In genomic region chr12:31700623-31701347, GRCm38 (mm10) we compare ENCODE assay signal across 27 mouse cellular contexts. TPM values are rescaled to one million over a fixed set of nuclear protein-coding genes. Genes with fewer than 3 reads are reported as not detected.
DNase-seq lines count a peak whose midpoint lies in the region; ATAC-seq lines count a peak whose summit lies in the region.
"Had no signal": no experiment of that assay in that cellular context is flagged by ENCODE, and none has a peak within 500 bp of the region (broad histone marks: within the 10 kb centered on the region; RNA-seq: fewer than 3 reads in every experiment).

No protein-coding gene starts in this region.

- no peaks in the 10 kb centered on the region for H3K27me3 ChIP-seq in embryonic facial prominence, embryonic 14.5 days (replicated peaks; ENCODE audit: control insufficient read depth, insufficient read depth, low read length)
- no peaks in the 10 kb centered on the region for H3K27me3 ChIP-seq in embryonic facial prominence, embryonic 10.5 days (replicated peaks; ENCODE audit: low read depth, poor library complexity, severe bottlenecking)
- no peaks in the 10 kb centered on the region for H3K27me3 ChIP-seq in heart, embryonic 16.5 days (ENCODE audit: control insufficient read depth, insufficient read depth, low read length)
- no peaks in the 10 kb centered on the region for H3K27me3 ChIP-seq in neural tube, embryonic 11.5 days (ENCODE audit: control insufficient read depth, insufficient read depth, low read length)
- no peaks in the 10 kb centered on the region for H3K27me3 ChIP-seq in kidney, embryonic 16.5 days (ENCODE audit: insufficient read depth, low read length)
- H3K27me3 ChIP-seq: forebrain, embryonic 13.5 days; intestine, embryonic 15.5 days; limb, embryonic 12.5 days; liver, embryonic 12.5 days had no signal

- no peak overlapping the region for H3K4me3 ChIP-seq in embryonic facial prominence, embryonic 14.5 days (ENCODE audit: low read depth, low read length)
- H3K4me3 ChIP-seq in embryonic facial prominence, embryonic 10.5 days = no peak overlapping the region
- H3K4me3 ChIP-seq in heart, embryonic 16.5 days (ENCODE audit: low read length) = no peak overlapping the region
- H3K4me3 ChIP-seq in neural tube, embryonic 11.5 days (ENCODE audit: low read depth, low read length) = no peak overlapping the region
- no peak overlapping the region for H3K4me3 ChIP-seq in kidney, embryonic 16.5 days (ENCODE audit: low read length)
- H3K4me3 ChIP-seq: erythroblast, embryonic 14.5 days; forebrain, embryonic 13.5 days; intestine, embryonic 15.5 days; limb, embryonic 12.5 days; liver, embryonic 12.5 days had no signal

- 0 out of 2 replicates have a peak, but pooled peaks cover 6% of the 10 kb centered on the region for H3K4me1 ChIP-seq in embryonic facial prominence, embryonic 14.5 days (ENCODE audit: control insufficient read depth, insufficient read depth, low read length)
- H3K4me1 ChIP-seq in embryonic facial prominence, embryonic 10.5 days = peaks cover 3% of the 10 kb centered on the region; the same call in 1 of the 2 replicates
- peaks cover 3% of the 10 kb centered on the region; the same call in 1 of the 2 replicates for H3K4me1 ChIP-seq in heart, embryonic 16.5 days (ENCODE audit: control insufficient read depth, insufficient read depth, low read length)
- no peaks in the 10 kb centered on the region for H3K4me1 ChIP-seq in neural tube, embryonic 11.5 days (ENCODE audit: control insufficient read depth, insufficient read depth, low read length)
- H3K4me1 ChIP-seq in kidney, embryonic 16.5 days (ENCODE audit: insufficient read depth, low read length) = no peaks in the 10 kb centered on the region
- H3K4me1 ChIP-seq: forebrain, embryonic 13.5 days; intestine, embryonic 15.5 days; limb, embryonic 12.5 days; liver, embryonic 12.5 days had no signal

- WGBS in embryonic facial prominence, embryonic 14.5 days = 48% methylated on average over 5 of the region's 5 CpGs
- WGBS in embryonic facial prominence, embryonic 10.5 days = 48% methylated on average over 5 of the region's 5 CpGs
- 67% methylated on average over 5 of the region's 5 CpGs for WGBS in heart, embryonic 16.5 days
- WGBS in neural tube, embryonic 11.5 days = 67% methylated on average over 5 of the region's 5 CpGs
- WGBS in kidney, embryonic 16.5 days = 64% methylated on average over 5 of the region's 5 CpGs

- no peak overlapping the region for H3K9ac ChIP-seq in embryonic facial prominence, embryonic 14.5 days (ENCODE audit: low read depth, low read length)
- no peak overlapping the region for H3K9ac ChIP-seq in heart, embryonic 16.5 days (ENCODE audit: low read length)
- no peak overlapping the region for H3K9ac ChIP-seq in neural tube, embryonic 11.5 days (ENCODE audit: low read length)
- H3K9ac ChIP-seq in kidney, embryonic 16.5 days (replicated peaks; ENCODE audit: low read length) = no peak overlapping the region
- H3K9ac ChIP-seq: forebrain, embryonic 13.5 days; intestine, embryonic 15.5 days; limb, embryonic 12.5 days; liver, embryonic 12.5 days; lung, embryonic 14.5 days had no signal

- H3K36me3 ChIP-seq in embryonic facial prominence, embryonic 14.5 days (ENCODE audit: control insufficient read depth, insufficient read depth, low read length) = 0 out of 2 replicates have a peak, but pooled peaks cover 13% of the 10 kb centered on the region
- peaks cover 20% of the 10 kb centered on the region for H3K36me3 ChIP-seq in embryonic facial prominence, embryonic 10.5 days (replicated peaks)
- peaks cover 4% of the 10 kb centered on the region; the same call in 1 of the 2 replicates for H3K36me3 ChIP-seq in heart, embryonic 16.5 days (ENCODE audit: control insufficient read depth, insufficient read depth)
- no peaks in the 10 kb centered on the region for H3K36me3 ChIP-seq in neural tube, embryonic 11.5 days (ENCODE audit: control insufficient read depth, insufficient read depth, low read length)
- peaks cover 6% of the 10 kb centered on the region for H3K36me3 ChIP-seq in kidney, embryonic 16.5 days (ENCODE audit: insufficient read depth, low read length)
- H3K36me3 ChIP-seq: intestine, embryonic 15.5 days had no signal

- DNase-seq in embryonic facial prominence, embryonic 14.5 days (ENCODE audit: low spot score) = peak; percentile 10
- DNase-seq in embryonic facial prominence, embryonic 10.5 days (ENCODE audit: low spot score) = no peak
- no peak for DNase-seq in heart, postnatal 25 days (ENCODE audit: low spot score)
- peak; percentile 21 for DNase-seq in neural tube, embryonic 11.5 days (ENCODE audit: low spot score)
- no peak for DNase-seq in neural tube, embryonic 10.5 days (ENCODE audit: extremely low spot score, low spot score)
- DNase-seq: adrenal gland, postnatal 10 days; cerebellum, postnatal 14 days; gastrocnemius, postnatal 14 days; kidney, adult 9 months; kidney, postnatal 36 days; lung, embryonic 14.5 days; lung, postnatal 36 days; right cerebral cortex, postnatal 25 days; thymus, postnatal 36 days had no signal

- H3K27ac ChIP-seq in embryonic facial prominence, embryonic 14.5 days (replicated peaks; ENCODE audit: low read depth, low read length) = no peak overlapping the region
- H3K27ac ChIP-seq in embryonic facial prominence, embryonic 10.5 days (replicated peaks) = no peak overlapping the region; the same call in 1 of the 2 replicates
- peak overlapping the region; percentile 32; the same call in 1 of the 2 replicates for H3K27ac ChIP-seq in heart, embryonic 16.5 days (ENCODE audit: low read length)
- no peak overlapping the region for H3K27ac ChIP-seq in neural tube, embryonic 11.5 days (ENCODE audit: low read depth, low read length)
- H3K27ac ChIP-seq in kidney, embryonic 16.5 days (ENCODE audit: low read length) = no peak overlapping the region
- H3K27ac ChIP-seq: forebrain, embryonic 13.5 days; intestine, embryonic 15.5 days; limb, embryonic 12.5 days; liver, embryonic 12.5 days had no signal

- intact Hi-C loops in heart, postnatal 25 days (cut with DNase I) = no loop called here

- no peak overlapping the region for H3K4me2 ChIP-seq in embryonic facial prominence, embryonic 14.5 days (ENCODE audit: low read depth, low read length)
- no peak overlapping the region for H3K4me2 ChIP-seq in heart, embryonic 16.5 days (ENCODE audit: low read depth, low read length)
- no peak overlapping the region for H3K4me2 ChIP-seq in neural tube, embryonic 11.5 days (ENCODE audit: low read depth)
- H3K4me2 ChIP-seq in kidney, embryonic 16.5 days (replicated peaks; ENCODE audit: low read depth, low read length) = no peak overlapping the region
- H3K4me2 ChIP-seq: forebrain, embryonic 13.5 days; intestine, embryonic 15.5 days; limb, embryonic 12.5 days; liver, embryonic 12.5 days; lung, embryonic 14.5 days had no signal

- ATAC-seq in embryonic facial prominence, embryonic 14.5 days (ENCODE audit: low read depth) = no peak
- ATAC-seq in heart, embryonic 16.5 days (replicated peaks; ENCODE audit: extremely low read depth, insufficient read depth, low FRiP score) = no peak
- peak; percentile 75; the same call in 1 of the 2 replicates for ATAC-seq in neural tube, embryonic 11.5 days (ENCODE audit: insufficient read depth, low FRiP score, low TSS enrichment)
- no peak for ATAC-seq in kidney, embryonic 16.5 days (ENCODE audit: low FRiP score, low TSS enrichment)
- ATAC-seq: activated CD4-positive, CD25-positive, alpha-beta regulatory T cell, adult 4 months; forebrain, embryonic 13.5 days; intestine, embryonic 15.5 days; liver, embryonic 12.5 days had no signal

- H3K9me3 ChIP-seq in embryonic facial prominence, embryonic 14.5 days (ENCODE audit: control insufficient read depth, low read length) = peaks cover 11% of the 10 kb centered on the region
- 0 out of 2 replicates have a peak, but pooled peaks cover 7% of the 10 kb centered on the region for H3K9me3 ChIP-seq in embryonic facial prominence, embryonic 10.5 days
- peaks cover 3% of the 10 kb centered on the region; the same call in 1 of the 2 replicates for H3K9me3 ChIP-seq in heart, embryonic 16.5 days (replicated peaks; ENCODE audit: control insufficient read depth, low read length)
- H3K9me3 ChIP-seq in neural tube, embryonic 11.5 days (ENCODE audit: control insufficient read depth, low read length) = no peaks in the 10 kb centered on the region
- peaks cover 10% of the 10 kb centered on the region for H3K9me3 ChIP-seq in kidney, embryonic 16.5 days (ENCODE audit: low read length)
- H3K9me3 ChIP-seq: G1E; intestine, embryonic 15.5 days; liver, embryonic 12.5 days had no signal

RNA-seq across cellular contexts. Expression of gene Gpr22, which starts 13.0 kb away (rescaled TPM):
- polyA plus RNA-seq in embryonic facial prominence, embryonic 14.5 days (2014; fragmentation: Nextera tagmentation; extraction: Ambion mirVana) = 0.88 and 1.2 TPM in 2 replicates
- 0.69 and 0.93 TPM in 2 replicates for polyA plus RNA-seq in embryonic facial prominence, embryonic 10.5 days (2016; fragmentation: Nextera tagmentation; extraction: Ambion mirVana)
- 7.5 and 8.1 TPM in 2 replicates for polyA plus RNA-seq in heart, embryonic 16.5 days (2015; fragmentation: Nextera tagmentation; extraction: Ambion mirVana)
- 10 to 100 TPM; 19.5 to 20.5 TPM for total RNA-seq in heart, postnatal 25 days (2021)
- polyA plus RNA-seq in neural tube, embryonic 11.5 days (2014; fragmentation: Nextera tagmentation; extraction: Ambion mirVana) = 4.5 and 6.3 TPM in 2 replicates
- polyA plus RNA-seq in kidney, embryonic 16.5 days (2015; fragmentation: Nextera tagmentation; extraction: Ambion mirVana) = 0.39 and 0.46 TPM in 2 replicates
- total RNA-seq: gastrocnemius, postnatal 14 days; hematopoietic stem cell, adult 5-6 weeks; megakaryocyte-erythroid progenitor cell, adult 5-6 weeks; neutrophil, adult 5-6 weeks had no signal
- polyA plus RNA-seq: erythroblast, embryonic 14.5 days; G1E; spleen, adult 2 months had no signal

RNA-seq across cellular contexts. Expression of gene Cog5, which starts 46.1 kb away (rescaled TPM):
- polyA plus RNA-seq in embryonic facial prominence, embryonic 14.5 days (2014; fragmentation: Nextera tagmentation; extraction: Ambion mirVana) = 32.4 and 34.0 TPM in 2 replicates
- polyA plus RNA-seq in embryonic facial prominence, embryonic 10.5 days (2016; fragmentation: Nextera tagmentation; extraction: Ambion mirVana) = 29.0 and 31.1 TPM in 2 replicates
- polyA plus RNA-seq in heart, embryonic 16.5 days (2015; fragmentation: Nextera tagmentation; extraction: Ambion mirVana) = 25.6 and 27.3 TPM in 2 replicates
- 10 to 100 TPM; 49.6 to 53.9 TPM for total RNA-seq in heart, postnatal 25 days (2021)
- 34.8 and 35.6 TPM in 2 replicates for polyA plus RNA-seq in neural tube, embryonic 11.5 days (2014; fragmentation: Nextera tagmentation; extraction: Ambion mirVana)
- 27.6 and 30.0 TPM in 2 replicates for polyA plus RNA-seq in kidney, embryonic 16.5 days (2015; fragmentation: Nextera tagmentation; extraction: Ambion mirVana)

RNA-seq across cellular contexts. Expression of gene Dus4l, which starts 46.2 kb away (rescaled TPM):
- 8.9 and 9.3 TPM in 2 replicates for polyA plus RNA-seq in embryonic facial prominence, embryonic 14.5 days (2014; fragmentation: Nextera tagmentation; extraction: Ambion mirVana)
- 11.9 and 12.3 TPM in 2 replicates for polyA plus RNA-seq in embryonic facial prominence, embryonic 10.5 days (2016; fragmentation: Nextera tagmentation; extraction: Ambion mirVana)
- 7.1 and 7.4 TPM in 2 replicates for polyA plus RNA-seq in heart, embryonic 16.5 days (2015; fragmentation: Nextera tagmentation; extraction: Ambion mirVana)
- total RNA-seq in heart, postnatal 25 days (2021) = 1 to 10 TPM; 7.4 to 8.5 TPM
- 10.4 and 10.9 TPM in 2 replicates for polyA plus RNA-seq in neural tube, embryonic 11.5 days (2014; fragmentation: Nextera tagmentation; extraction: Ambion mirVana)
- polyA plus RNA-seq in kidney, embryonic 16.5 days (2015; fragmentation: Nextera tagmentation; extraction: Ambion mirVana) = 9.4 and 9.9 TPM in 2 replicates

Comparison
In these comparisons a context has a peak if more than half of its experiments do, and no peak if none do; other contexts are left out.
1. DNase-seq: peak in embryonic facial prominence, embryonic 14.5 days (single experiment) and neural tube, embryonic 11.5 days (single experiment); none in embryonic facial prominence, embryonic 10.5 days (single experiment), heart, postnatal 25 days (single experiment) and neural tube, embryonic 10.5 days (single experiment).